Mouse (Mus musculus): Measurements from ENCODE around the gene Igfbp2. TPM values are rescaled to one million over a fixed set of nuclear protein-coding genes. Genes with fewer than 3 reads are reported as not detected.

The Igfbp2 gene
- total RNA-seq (2023; ENCODE audit: inconsistent age), result not detected in 4 replicates

DNA sequence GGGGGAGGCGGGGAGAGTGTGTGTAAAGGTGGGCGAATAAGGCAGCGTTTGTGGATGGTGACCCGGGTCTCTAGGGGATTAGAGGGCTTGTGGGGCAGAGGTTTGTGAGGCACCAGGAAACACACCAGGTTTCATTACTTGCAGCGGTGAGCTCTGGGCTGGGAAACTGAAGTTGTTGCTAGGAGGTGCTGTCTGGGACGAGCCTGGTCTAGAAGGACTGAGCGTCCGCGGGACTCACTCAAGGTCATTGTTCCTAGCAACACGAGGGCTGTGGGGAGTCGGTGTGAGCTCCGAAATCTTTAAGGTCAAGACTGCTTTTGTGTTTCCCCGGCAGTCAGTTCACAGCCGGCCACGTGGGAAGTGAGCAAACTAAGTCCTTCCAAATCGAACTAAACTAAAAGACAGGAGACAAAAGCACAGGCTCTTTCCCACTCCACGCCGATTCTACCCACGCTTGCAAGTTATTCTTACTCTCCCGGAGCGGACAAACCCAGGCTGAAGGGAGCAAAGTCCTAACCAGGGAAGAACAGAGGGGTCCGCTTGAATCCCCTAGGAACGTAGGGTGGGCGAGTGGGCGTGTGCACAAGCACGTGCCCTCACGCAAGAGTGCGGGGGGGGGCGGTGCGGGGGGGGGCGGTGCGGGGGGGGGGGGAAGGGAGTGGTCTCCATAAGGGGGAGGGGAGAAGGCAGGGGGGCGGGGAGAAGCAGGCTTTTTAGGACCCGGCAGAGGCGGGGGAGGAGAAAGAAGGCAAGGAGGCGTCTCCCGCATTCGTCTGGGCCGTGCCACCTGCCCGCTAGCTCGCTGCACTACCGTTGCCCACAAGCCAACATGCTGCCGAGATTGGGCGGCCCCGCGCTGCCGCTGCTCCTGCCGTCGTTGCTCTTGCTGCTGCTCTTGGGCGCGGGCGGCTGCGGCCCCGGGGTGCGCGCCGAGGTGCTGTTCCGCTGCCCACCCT is at the start of gene Igfbp2:
TSS of gene Igfbp2 (plus strand) at position 753 of the 956 bp plus-strand sequence.

DNA sequence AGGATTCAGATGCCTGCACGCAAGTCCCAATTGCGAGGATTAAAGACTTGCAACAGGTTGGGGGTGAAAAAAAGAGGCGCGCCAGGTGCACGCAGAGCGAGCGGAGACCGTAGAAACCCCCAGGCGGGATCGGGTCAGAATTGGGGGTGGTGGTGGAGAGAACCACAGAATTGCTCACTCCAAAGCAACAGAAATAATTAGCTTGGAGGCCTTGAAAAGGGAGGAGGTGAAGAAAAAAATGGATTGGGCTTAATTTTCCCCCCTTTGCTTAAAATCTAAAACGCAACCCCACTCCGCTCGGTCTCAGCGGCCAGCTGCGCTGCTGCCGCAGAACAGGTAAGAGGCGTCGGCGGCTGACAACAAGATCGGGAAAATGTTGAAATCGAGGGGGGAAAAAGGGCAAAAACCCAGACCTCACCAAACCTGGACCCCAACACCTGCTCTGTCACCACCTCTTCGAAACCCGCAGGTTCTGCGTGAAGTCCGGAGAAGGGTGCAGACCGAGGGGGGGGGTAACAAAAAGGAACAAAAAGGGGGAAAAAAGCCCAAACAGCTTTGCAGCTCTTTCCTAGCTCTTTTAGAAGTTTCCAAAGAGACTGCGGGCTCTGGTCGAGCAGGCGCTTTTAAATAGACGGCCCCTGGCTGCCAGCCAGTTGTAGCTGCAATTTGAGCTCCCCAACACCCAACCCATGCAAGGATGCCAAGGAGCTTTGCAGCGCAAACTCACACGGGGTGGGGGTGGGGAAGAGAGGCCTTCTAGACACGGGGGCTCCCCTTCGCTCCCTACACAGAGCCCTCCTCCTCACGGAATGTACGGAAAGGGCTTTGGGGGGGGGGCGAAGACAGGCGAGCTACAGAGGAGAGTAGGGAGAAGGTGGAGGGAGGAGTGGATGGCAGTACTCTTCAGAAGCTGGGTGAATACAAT is 50.2 kb downstream of the Igfbp2 start, which contains the start of gene Igfbp5:
TSS of gene Igfbp5 (minus strand) at position 598 of the 925 bp plus-strand sequence.

Other genes with a start within 250 kb of the Igfbp2 start
- gene Smarcal1, start 241.3 kb upstream of the Igfbp2 start, total RNA-seq (2023; ENCODE audit: inconsistent age), result 48.9 to 59.8 TPM (median 54.9 TPM) in 4 replicates
- not detected in 4 replicates for gene Ankar, start 123.9 kb upstream of the Igfbp2 start, total RNA-seq (2023; ENCODE audit: inconsistent age)
- gene Rpl37a, start 113.2 kb upstream of the Igfbp2 start, total RNA-seq (2023; ENCODE audit: inconsistent age), result 2,766 to 3,203 TPM (median 2,865 TPM) in 4 replicates
- gene Igfbp5, start 50.4 kb downstream of the Igfbp2 start, total RNA-seq (2023; ENCODE audit: inconsistent age), result 0.54 to 1.3 TPM (median 0.98 TPM) in 4 replicates
- not detected in 4 replicates for gene Tnp1, start 191.4 kb downstream of the Igfbp2 start, total RNA-seq (2023; ENCODE audit: inconsistent age)